22 mouse cellular contexts compared by ENCODE assay signal in genomic region chr2:59049686-59050085, GRCm38 (mm10).
"Had no signal": no experiment of that assay in that cellular context is flagged by ENCODE, and none has a peak within 500 bp of the region (broad histone marks: within the 10 kb centered on the region; RNA-seq: fewer than 3 reads in every experiment).

No protein-coding gene starts in this region.

- H3K4me1 ChIP-seq: kidney, embryonic 15.5 days; liver, embryonic 12.5 days; liver, embryonic 15.5 days; lung, embryonic 15.5 days; megakaryocyte, embryonic 14.5 days; stomach, embryonic 15.5 days had no signal

- DNase-seq: kidney, adult 8-10 months; kidney, postnatal 10 days; kidney, postnatal 36 days; liver; lung, adult 18-20 months; lung, postnatal 10 days; lung, postnatal 36 days; right cerebral cortex, postnatal 25 days; spleen, adult 18-20 months; thymus, postnatal 25 days had no signal

- ATAC-seq: liver, embryonic 12.5 days had no signal

- H3K9ac ChIP-seq: kidney, embryonic 15.5 days; limb, embryonic 13.5 days; liver, embryonic 12.5 days; liver, embryonic 15.5 days; lung, embryonic 15.5 days; midbrain, embryonic 13.5 days; neural tube, embryonic 13.5 days; stomach, embryonic 15.5 days had no signal

- H3K27me3 ChIP-seq: kidney, embryonic 15.5 days; limb, embryonic 13.5 days; liver, embryonic 12.5 days; liver, embryonic 15.5 days; lung, embryonic 15.5 days; megakaryocyte, embryonic 14.5 days; midbrain, embryonic 13.5 days; neural tube, embryonic 13.5 days; stomach, embryonic 15.5 days had no signal

- H3K4me3 ChIP-seq: kidney, embryonic 15.5 days; limb, embryonic 10.5 days; limb, embryonic 13.5 days; liver, embryonic 12.5 days; liver, embryonic 15.5 days; lung, embryonic 15.5 days; megakaryocyte, embryonic 14.5 days; midbrain, embryonic 10.5 days; midbrain, embryonic 13.5 days; myocyte; neural tube, embryonic 13.5 days; stomach, embryonic 15.5 days had no signal

- H3K9me3 ChIP-seq: kidney, embryonic 15.5 days; limb, embryonic 10.5 days; limb, embryonic 13.5 days; liver, embryonic 12.5 days; liver, embryonic 15.5 days; lung, embryonic 15.5 days; megakaryocyte, embryonic 14.5 days; midbrain, embryonic 10.5 days; midbrain, embryonic 13.5 days; neural tube, embryonic 13.5 days; stomach, embryonic 15.5 days had no signal

- H3K4me2 ChIP-seq: kidney, embryonic 15.5 days; limb, embryonic 13.5 days; liver, embryonic 12.5 days; liver, embryonic 15.5 days; lung, embryonic 15.5 days; midbrain, embryonic 13.5 days; neural tube, embryonic 13.5 days; stomach, embryonic 15.5 days had no signal

- H3K36me3 ChIP-seq: kidney, embryonic 15.5 days; limb, embryonic 10.5 days; limb, embryonic 13.5 days; liver, embryonic 12.5 days; liver, embryonic 15.5 days; lung, embryonic 15.5 days; midbrain, embryonic 10.5 days; midbrain, embryonic 13.5 days; neural tube, embryonic 13.5 days; stomach, embryonic 15.5 days had no signal

- H3K27ac ChIP-seq: kidney, embryonic 15.5 days; limb, embryonic 10.5 days; limb, embryonic 13.5 days; liver, embryonic 12.5 days; liver, embryonic 15.5 days; lung, embryonic 15.5 days; midbrain, embryonic 10.5 days; neural tube, embryonic 13.5 days; stomach, embryonic 15.5 days had no signal
